In the genomic region with DNA sequence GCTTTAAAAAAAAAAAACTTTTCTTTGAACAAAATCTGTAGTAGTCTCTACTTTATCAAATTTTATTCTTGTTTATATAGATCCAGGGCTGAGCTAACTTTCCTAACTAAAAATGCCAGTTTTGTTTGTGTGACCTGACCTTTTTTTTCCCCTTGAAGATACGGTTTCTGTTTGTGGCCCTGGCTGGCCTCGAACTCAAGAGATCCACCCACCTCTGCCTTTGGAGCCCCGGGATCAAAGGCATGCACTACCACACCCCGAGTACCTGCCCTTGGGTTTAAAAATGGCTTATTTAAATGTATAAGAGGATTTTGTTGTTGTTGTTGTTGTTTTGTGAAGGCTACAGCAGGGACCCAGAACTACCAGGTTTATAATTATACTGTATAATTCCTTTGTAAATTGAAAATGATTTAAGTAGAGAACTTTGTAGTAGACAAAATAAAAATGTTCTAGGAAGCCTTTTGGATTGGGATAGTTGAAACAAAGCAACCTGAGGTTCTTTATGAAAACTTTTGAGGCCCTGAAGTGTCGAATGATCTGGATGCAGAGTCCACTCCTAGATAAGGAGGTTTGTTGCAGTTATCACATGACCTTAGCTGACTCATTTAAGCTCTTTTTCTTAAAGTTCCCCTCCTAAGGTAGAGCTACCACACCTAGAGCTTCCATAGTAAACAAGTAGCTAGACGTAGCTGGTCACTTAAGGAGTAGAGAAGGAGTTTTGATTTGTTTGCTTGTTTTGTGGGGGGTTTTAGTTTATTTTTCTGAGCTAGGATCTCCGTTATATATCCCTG, we compare ENCODE assay signal across 8 mouse cellular contexts. TPM values are rescaled to one million over a fixed set of nuclear protein-coding genes. Genes with fewer than 3 reads are reported as not detected.
DNase-seq lines count a peak whose midpoint lies in the region; ATAC-seq lines count a peak whose summit lies in the region.

No protein-coding gene starts in this region.

- H3K36me3 ChIP-seq in forebrain, embryonic 12.5 days (replicated peaks), result peaks cover 11% of the 10 kb centered on the region; the same call in 1 of the 2 replicates
- peaks cover 44% of the 10 kb centered on the region for H3K36me3 ChIP-seq in liver, embryonic 12.5 days

- 58% methylated on average over 7 of the region's 7 CpGs for WGBS in forebrain, embryonic 12.5 days
- 15% methylated on average over 7 of the region's 7 CpGs for WGBS in liver, embryonic 12.5 days (ENCODE audit: insufficient replicate concordance)

- DNase-seq in adrenal gland, postnatal 14 days, result peak; percentile 20
- no peak for DNase-seq in adrenal gland, postnatal 4 days (ENCODE audit: low spot score in 2 of 2)
- peak; percentile 57 for DNase-seq in 416B (ENCODE audit: low read depth)
- no peak for DNase-seq in B cell, adult 2 months
- DNase-seq in ovary, postnatal 14 days (ENCODE audit: low spot score), result no peak
- DNase-seq in adipocyte (ENCODE audit: low spot score), result no peak

- no peak for ATAC-seq in forebrain, embryonic 12.5 days (ENCODE audit: low FRiP score)
- ATAC-seq in liver, embryonic 12.5 days, result peak; percentile 38; the same call in 1 of the 2 replicates

- H3K4me1 ChIP-seq in forebrain, embryonic 12.5 days, result peaks cover 22% of the 10 kb centered on the region
- peaks cover 64% of the 10 kb centered on the region for H3K4me1 ChIP-seq in liver, embryonic 12.5 days

- H3K4me2 ChIP-seq in forebrain, embryonic 12.5 days, result peak overlapping the region; percentile 63
- H3K4me2 ChIP-seq in liver, embryonic 12.5 days, result peak overlapping the region; percentile 82

- H3K4me3 ChIP-seq in forebrain, embryonic 12.5 days (replicated peaks), result peak overlapping the region; percentile 58
- H3K4me3 ChIP-seq in liver, embryonic 12.5 days, result peak overlapping the region; percentile 72

- H3K27ac ChIP-seq in forebrain, embryonic 12.5 days, result no peak overlapping the region
- H3K27ac ChIP-seq in liver, embryonic 12.5 days, result peak overlapping the region; percentile 76

- no peaks in the 10 kb centered on the region for H3K27me3 ChIP-seq in forebrain, embryonic 12.5 days
- H3K27me3 ChIP-seq in liver, embryonic 12.5 days (replicated peaks), result no peaks in the 10 kb centered on the region

- no peaks in the 10 kb centered on the region for H3K9me3 ChIP-seq in forebrain, embryonic 12.5 days
- no peaks in the 10 kb centered on the region for H3K9me3 ChIP-seq in liver, embryonic 12.5 days (replicated peaks)

- peak overlapping the region; percentile 55; the same call in 1 of the 2 replicates for H3K9ac ChIP-seq in forebrain, embryonic 12.5 days
- H3K9ac ChIP-seq in liver, embryonic 12.5 days, result peak overlapping the region; percentile 77

RNA-seq across cellular contexts. Expression of gene Tor1aip1, which starts 5.4 kb away (rescaled TPM):
- total RNA-seq in adrenal gland, postnatal 14 days (2021), result 99.0 and 101 TPM in 2 replicates
- 10 to 100 TPM; 82.4 to 87.5 TPM for total RNA-seq in adrenal gland, postnatal 4 days (2021)
- 37.9 and 40.6 TPM in 2 replicates for polyA plus RNA-seq in forebrain, embryonic 12.5 days (2016; fragmentation: Nextera tagmentation; extraction: Ambion mirVana)
- polyA plus RNA-seq in liver, embryonic 12.5 days (2016; fragmentation: Nextera tagmentation; extraction: Ambion mirVana), result 26.4 and 27.6 TPM in 2 replicates

RNA-seq across cellular contexts. Expression of gene Tor1aip2, which starts 6.4 kb away (rescaled TPM):
- 113 and 124 TPM in 2 replicates for total RNA-seq in adrenal gland, postnatal 14 days (2021)
- 100 to 1,000 TPM; 135 to 136 TPM for total RNA-seq in adrenal gland, postnatal 4 days (2021)
- polyA plus RNA-seq in forebrain, embryonic 12.5 days (2016; fragmentation: Nextera tagmentation; extraction: Ambion mirVana), result 89.3 and 91.0 TPM in 2 replicates
- polyA plus RNA-seq in liver, embryonic 12.5 days (2016; fragmentation: Nextera tagmentation; extraction: Ambion mirVana), result 64.2 and 67.4 TPM in 2 replicates

Comparison
In these comparisons a context has a peak if more than half of its experiments do, and no peak if none do; other contexts are left out.
1. DNase-seq: peak in adrenal gland, postnatal 14 days (single experiment) and 416B (single experiment); none in adrenal gland, postnatal 4 days (0 of 2), B cell, adult 2 months (0 of 2), ovary, postnatal 14 days (single experiment) and adipocyte (single experiment).